Mouse (Mus musculus) naive thymus-derived CD4-positive, alpha-beta T cell, adult 2 months (primary cell): ENCODE measurements around the gene Lzts2.
A peak's percentile ranks its signal among the peaks of the same experiment; 100 is the strongest.

Experiments used
- DNase-seq: peaks from one replicate; pipeline ENCODE4 v3.0.0-alpha.2; 2011; ENCODE audit warnings: low read depth

Lzts2 gene

DNA sequence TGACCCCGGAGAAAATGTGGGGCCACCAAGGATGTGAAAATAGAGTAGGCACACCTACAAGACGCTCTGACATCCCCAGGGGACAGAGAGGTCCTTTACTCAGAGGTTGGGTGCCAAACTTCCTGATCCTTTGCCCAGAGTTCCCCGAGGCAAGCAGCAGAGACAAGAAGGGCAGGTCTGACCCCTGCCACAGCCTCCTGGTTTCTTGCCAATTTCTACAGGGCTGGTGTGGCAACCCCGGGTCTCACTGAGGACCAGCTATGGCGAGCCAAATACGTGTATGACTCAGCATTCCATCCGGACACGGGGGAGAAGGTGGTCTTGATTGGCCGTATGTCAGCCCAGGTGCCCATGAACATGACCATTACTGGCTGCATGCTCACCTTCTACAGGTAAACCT is 35.3 kb downstream of the Lzts2 start:
- no peak for DNase-seq

DNA sequence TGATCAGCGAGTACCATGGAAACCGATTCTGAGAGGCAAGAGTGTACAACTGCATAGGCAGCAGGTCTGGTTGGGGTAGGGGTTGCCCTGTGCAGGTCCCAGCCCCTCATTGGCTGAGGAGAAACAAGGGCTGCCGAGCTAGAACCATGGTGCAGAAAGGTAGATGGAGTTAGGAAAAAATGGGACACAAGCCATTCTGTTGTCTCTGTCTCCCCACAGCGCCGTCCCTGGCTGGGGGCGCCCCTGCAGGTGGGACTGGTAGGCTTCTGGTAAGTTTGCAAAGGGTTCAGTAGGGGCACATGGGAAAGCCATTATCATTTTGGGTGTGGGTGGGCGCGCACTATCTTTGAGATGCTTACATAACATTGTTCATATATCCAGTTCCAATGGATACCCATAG is 39.2 kb downstream of the Lzts2 start:
- DNase-seq = no peak

DNA sequence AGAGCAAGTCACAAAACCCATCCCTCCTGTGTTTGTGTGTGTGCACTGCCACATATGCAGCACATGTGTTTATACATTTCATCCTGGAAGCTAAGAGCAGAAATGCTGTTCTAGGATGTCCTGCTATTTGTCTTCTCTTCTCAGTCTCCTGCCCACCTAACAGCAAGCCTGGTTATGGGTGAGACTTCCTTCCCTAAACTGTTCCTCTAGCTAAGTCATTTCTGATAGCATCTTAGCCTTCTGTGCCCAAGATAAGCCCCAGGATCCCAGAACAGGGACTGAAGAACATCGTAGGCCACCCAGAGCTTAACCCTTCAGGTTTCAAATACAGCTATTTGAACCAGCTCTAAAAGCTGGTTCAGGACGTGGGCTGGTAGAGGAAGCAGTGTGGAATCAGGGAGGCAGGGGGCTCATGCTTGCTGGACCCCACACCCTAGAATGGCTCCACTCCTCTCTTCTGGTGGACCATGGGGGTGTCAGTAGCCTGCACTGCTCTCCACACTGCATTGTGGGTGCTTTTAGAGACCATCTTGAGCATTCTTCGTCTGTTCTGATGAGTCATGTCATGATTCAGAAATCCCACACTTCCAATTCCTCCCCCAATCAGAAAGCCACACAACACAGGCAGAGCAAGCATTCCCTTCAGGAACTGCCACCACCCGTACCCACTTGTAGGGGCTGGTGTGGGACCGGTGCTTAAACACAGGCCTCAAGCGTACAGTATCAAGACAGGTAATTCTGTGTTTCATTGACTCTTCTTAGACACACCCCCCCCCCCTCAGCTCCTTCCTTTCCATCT is 40.9 kb downstream of the Lzts2 start:
- DNase-seq = no peak

DNA sequence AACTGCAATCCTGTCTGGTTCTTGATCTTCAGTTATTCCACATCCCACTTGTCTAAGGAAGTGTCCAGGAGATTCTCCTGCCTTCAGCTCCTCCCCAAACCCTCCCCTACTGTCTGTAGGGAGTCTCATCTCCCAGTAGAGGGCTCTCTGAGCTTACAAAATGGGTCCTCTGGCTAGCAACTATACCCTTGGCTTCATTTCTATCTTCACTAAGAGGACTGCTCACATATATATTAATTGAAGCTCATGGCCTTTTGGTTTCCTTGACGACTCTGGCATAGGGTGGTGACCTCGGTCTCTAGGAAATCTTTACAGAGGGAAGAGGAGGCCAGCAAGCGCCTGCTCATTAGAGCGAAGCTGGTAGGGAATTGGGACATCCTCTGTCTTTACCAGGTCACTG is 42.1 kb downstream of the Lzts2 start:
- DNase-seq = peak; percentile 68

DNA sequence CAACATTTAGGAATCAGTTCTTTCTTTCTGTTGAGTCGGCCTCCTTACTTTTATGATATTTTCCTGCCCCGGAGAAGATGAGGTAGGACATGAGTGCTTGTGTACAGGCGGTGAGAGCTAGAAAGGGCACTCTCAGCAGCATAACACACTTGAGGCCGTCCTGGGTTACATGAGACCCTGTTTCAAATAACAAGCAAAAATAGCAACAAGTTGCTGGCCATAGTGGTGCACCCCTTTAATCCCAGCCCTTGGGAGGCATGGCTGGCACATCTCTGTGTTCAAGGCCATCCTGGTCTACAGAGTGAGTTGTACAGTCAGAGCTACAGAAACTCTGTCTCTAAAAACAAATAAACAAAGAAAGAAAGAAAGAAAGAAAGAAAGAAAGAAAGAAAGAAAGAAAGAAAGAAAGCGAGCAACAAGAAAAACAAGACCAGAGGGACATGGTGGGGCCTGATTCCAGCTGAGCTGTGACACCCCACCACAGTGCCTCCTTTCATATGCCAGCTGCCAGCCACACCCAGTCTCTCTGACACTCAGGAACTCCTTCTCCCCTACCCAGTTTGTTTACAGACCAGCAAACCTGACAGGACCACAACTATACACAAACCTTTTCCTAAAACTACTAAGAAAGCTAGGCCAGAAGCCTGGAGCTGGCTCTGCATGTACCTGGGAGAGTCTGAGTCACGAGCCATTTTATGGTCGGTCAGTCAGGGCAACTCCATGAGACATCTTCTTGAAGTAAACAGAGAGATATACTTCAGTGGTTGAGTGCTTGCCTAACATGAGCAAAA is 42.9 kb downstream of the Lzts2 start:
- peak; percentile 55 for DNase-seq

DNA sequence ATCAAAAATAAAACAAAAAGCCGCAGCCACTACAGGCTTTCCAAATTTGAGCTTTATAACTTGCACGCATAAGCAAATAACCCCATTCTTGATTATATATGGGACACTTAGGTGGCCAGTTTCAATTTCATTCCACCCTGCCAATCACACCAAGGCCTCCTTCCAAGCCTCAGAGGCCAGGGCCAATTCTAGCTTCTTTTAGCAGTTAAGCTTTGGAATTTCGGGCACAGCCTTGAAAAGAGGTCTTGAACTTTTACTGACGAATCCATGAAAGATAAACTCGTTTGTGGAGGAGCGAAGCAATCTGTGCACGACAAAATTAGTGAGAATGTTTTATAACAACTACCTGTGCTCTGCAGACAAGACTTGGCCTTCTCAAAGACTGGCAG is 43.5 kb downstream of the Lzts2 start:
- DNase-seq = no peak

DNA sequence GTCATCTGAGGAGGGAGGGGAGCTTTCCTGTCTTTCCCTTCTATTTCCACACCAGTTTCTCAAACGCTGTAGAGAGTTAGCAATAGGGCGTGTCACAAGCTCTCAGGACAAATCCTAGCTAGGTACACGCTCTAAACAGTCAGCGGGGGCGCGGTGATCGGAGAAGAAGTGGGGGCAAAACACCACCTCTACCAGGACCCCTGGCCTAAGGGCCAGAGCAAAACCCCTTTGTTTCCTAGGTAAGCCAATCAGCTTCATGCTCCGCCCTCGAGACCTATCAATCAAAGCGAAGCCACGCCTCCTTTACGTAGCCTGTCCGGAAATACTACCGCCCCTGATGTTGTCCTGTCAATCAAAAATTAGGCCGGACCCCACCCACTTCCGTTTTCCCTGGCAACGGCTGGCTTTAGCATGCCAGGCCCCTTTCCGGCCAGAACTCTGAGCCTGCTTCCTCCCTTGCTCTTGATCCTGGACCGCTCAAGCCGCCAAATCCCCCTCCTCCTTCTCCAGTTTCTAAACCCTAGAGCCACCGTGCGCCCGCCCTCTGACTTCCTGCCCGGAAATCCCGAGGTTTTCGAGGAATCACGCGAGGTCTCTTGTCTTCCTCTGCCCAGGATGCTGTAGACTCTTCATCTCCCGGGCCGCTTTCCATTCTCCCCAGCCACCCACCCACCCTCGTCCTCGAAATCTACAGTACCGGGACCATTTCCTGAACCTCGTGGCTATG is 44.1 kb downstream of the Lzts2 start:
- DNase-seq = peak; percentile 96

DNA sequence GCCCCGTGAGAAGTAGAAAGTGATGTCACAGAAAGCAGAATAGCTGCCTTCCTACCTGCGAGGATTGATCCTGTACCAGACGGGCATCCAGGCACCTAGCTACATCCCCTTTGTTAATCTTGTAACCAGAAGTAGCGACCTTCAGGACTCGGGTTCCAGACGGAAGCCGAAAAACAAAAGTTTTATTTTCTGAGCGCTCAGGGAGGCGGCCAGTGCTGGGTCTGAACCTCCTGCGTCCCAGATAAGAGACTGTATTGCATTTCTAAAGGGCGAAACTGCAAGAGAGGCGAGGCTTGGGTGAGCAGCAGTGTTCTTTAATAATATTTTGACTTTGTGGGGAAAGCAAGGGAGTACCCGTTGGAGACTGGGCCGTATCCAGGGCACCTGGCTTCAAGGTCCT is 44.6 kb downstream of the Lzts2 start:
- no peak for DNase-seq

DNA sequence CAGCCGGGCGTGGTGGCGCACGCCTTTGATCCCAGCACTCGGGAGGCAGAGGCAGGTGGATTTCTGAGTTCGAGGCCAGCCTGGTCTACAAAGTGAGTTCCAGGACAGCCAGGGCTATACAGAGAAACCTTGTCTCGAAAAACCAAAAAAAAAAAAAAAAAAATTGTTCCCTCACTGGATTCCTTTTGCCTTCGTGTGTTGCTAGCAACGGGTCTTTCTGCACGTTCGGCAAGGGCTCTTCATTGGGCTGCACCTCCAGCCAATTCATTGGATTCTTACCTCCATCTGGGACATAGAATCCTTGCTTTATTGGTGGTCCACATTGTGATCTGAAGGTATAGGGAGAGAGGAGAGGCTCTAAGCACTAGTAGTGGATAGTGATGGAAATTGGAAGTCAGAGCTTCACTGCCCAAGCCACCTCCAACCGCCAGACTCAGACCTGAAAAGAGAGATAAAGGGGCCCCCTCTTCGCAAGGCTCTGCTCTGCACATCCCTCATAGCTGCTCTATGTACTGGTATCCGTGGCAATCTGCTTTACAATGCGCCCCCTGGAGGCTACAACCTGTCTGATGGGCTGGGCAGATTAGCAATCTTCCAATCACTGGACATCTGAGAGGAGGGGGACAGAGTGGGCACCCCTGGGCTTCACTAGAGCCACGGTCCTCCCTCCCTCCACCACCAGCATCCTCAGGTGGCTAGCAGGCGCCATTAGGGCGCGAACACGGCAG is 49.5 kb downstream of the Lzts2 start:
- peak; percentile 78 for DNase-seq

DNA sequence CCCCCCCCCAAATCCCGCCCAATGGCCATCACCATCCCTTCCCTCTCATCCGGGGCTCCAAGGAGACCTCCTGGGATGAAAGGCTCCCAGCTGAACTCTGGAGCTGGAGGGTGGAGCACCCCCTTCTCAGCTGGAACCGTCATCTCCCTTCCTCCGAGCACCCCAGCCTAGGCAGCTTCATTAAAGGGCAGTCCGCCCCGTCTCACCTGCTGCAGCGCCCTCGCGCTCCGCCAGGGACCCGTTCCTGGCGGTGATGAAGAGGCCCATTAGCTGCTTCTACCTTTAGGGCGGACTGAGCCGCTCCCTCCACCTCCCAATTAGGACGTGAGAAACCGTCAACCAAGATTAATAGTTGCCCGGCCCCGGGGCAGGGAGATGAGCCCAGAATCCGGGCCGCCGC is 51.0 kb downstream of the Lzts2 start:
- DNase-seq = no peak

DNA sequence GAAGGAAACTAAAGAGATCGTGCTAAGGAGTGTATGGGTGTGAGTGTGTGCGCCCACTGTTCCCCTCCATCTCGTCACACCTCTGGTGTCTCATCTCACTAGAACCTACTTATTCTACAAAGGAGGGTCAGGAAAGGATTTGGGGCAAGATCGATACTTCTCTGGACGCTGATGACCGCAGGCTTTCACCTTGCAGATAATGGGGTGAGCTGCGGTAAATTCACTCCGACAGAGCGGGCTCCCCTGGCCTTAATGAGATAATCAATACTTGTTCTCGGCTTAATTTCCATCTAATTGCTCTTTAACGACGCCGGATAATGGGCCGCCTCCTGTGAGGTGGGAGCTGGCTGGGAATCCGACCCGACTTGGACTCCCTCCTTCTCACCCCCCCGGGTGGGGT is 53.0 kb downstream of the Lzts2 start:
- DNase-seq = no peak

DNA sequence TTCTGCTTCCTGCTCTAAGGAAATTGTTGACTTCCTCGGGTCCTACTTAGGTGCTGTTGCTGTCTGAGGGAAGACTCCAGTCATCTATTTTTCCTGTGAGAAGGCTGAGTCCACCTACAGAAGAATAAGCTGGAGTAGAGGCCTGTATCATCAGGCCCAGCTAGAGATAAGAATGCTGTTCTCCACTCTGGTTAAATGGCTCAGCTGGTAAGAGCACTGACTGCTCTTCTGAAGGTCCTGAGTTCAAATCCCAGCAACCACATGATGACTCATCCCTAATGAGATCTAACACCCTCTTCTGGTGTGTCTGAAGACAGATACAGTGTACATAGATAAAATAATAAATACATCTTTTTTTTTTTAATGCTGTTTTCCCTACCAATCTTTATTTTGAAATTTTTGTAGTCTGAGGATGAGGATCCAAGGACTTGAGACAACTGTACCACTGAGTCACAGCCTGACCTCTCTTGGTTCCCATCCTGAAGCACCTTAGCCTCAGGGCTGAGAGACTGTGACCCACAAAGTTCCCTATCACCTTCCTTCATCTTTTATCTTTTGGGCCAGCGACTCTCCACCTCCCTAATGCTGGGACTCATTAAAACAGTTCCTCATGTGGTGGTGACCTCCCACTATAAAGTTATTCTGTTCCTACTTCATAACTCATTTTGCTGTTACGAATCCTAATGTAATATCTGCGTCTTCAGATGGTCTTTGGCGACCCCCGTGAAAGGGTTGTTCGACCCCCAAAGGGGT is 53.7 kb downstream of the Lzts2 start:
- no peak for DNase-seq

DNA sequence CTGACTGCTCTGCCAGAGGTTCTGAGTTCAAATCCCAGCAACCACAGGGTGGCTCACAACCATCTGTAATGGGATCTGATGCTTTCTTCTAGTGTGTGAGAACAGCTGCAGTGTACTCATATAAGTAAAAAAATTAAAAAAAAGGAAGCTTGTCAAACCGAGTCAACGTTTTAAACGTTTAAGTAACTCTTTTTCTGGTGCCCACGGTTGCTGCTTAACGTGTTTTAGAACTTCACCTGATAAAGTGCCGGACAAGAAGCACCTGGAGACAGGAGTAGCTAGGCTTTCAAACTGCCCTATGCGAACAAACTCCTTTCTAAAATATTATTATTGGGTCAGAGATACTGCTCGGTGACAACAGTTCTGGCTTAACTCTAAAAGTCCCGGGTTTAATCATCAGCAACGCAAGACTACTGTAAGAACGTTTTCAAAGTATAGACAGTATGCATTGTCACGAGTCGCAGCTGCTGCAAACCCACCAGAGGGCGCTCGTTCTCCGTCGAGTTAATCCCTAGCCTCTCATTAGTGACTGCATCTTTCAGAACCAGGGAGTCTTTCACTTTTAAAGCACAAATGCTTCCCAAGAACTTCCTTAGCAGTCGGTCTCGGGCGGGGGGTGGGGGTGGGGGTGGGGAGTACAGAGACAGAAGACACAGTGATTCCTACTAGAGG is 59.8 kb downstream of the Lzts2 start:
- peak; percentile 93 for DNase-seq

DNA sequence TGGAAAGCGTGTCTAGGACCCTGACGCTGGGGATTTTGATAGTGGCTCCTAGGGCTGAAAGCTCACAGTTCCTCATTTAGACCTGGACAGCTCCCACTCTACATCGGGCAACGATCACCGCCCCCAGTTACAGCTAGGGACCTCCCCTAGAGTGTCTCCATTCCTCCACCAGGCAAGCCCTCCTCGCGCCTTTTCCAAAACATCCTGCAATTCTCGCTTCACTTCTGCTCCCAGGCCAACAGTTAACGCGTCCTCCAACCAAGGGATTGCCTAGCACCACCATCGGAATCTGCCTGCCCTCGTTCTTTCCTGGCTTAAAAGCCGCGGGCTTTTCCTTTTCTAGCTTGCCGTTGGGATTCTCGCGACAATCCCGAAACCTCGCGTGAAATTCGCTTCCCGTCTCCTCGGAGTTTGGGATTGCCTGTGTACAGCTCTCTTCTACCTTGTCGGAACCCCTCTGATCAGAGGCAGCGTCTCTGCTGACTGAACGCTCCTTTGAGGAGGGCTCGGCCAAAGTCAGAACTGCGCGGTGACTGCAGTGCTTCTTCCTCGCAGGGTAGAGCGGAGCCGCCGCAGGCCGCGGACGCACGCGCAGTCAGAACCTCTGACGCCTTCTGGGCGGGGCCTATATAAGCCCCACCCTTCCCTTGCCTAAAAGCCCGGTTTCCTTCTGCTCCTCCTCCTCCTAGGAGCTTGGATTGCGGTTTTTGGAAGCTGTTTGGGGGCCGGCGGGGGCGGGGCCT is 60.5 kb downstream of the Lzts2 start, which contains the start of gene Kazald1:
TSS of gene Kazald1 (plus strand) at position 662 of the 743 bp plus-strand sequence.
- DNase-seq = peak; percentile 96

DNA sequence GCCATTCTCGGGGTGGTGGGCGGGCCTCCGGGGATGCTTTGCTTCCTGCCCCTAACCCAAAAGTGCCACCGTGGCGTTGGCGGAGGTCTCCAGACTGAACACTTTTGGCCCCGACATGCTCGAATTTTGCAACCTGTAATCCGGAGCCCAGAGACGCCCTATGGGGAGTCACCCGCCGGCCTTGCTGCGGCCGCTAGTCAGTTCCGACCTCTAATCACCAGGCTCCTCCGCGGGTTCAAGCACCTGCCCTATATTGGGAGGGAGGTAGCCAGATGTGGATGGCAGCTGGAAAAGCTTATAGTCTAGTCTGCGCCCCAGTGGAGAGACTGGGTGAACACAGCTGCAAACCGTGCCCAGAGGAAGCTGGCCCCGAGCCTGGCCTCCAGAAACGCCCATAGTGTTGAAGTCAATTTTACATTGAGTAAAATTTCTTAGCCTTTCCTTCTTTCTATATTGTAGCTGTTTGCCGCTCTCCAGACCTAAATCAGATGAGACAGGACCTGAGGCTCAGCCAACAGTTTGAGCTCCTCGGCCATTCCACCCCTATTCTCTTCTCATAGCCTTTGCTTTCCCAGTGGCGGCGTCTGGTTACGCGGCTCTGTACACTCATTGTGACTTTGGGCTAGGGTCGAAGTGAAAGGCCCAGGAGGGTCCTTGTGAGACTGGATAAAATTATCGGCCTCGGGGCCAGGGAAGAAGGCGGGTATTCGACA is 61.3 kb downstream of the Lzts2 start:
- DNase-seq = no peak

DNA sequence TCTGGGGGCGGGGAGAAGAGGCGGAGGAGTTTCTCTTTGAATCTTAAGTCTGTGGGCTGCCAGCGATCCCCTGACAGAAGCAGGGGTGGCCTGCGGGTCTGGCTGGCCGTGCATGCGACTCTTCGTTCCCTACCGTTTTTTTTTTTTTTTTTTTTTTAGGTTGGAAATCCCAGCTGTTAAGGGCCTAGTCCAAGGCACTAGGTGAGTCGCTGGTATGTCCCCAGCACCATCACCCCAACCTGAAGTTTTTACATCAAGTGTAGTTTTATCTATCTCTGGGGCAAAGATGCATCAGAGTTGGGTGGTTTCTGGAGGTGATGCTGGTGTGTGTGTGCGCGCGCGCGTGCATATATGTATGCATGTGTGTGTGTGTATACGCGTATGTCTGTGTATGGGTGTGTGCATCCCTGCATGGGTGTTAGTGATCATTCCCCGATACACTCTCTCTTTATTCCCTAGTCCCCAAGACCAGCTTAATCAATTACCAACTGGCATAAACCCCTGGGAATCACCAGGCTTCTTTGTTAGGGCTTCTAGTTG is 61.9 kb downstream of the Lzts2 start:
- peak; percentile 53 for DNase-seq
